Mouse (Mus musculus) brain, embryonic 18.5 days (tissue): ENCODE measurements at regions not wholly inside any gene's neighbourhood (a gene's known extent, or its start where the extent isn't known, plus 50 kb on each side); places are given as distances from the start of the nearest gene placed in this dataset.
"Not testable (repeated sequence)": the region's sequence is repeated elsewhere in the genome, so short reads cannot be mapped to it uniquely, and the experiment has no call there.

ENCODE experiments used
- DNase-seq: peaks from one replicate; pipeline ENCODE4 v3.0.0-alpha.2; 2012; ENCODE audit warnings: low read depth, low spot score

DNA sequence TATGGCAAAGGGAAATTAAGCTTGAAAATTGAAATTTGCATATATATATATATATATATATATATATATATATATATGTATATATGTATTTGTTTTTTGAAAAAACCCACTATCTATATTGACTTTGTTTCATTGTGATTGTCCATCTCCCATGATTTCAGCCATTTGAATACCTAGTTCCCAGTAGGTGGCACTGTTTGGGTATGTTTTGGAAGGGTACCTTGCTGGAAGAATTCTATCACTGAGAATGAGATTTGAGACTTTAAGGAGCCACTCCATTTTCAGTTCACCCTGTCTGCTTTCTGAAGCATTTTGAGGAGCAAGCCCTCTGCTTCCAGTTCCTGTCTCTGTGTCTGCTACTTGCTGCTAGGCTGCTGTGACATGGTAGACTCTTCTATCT, 72.8 kb upstream of the Ugt8a start:
- DNase-seq, result no peak

DNA sequence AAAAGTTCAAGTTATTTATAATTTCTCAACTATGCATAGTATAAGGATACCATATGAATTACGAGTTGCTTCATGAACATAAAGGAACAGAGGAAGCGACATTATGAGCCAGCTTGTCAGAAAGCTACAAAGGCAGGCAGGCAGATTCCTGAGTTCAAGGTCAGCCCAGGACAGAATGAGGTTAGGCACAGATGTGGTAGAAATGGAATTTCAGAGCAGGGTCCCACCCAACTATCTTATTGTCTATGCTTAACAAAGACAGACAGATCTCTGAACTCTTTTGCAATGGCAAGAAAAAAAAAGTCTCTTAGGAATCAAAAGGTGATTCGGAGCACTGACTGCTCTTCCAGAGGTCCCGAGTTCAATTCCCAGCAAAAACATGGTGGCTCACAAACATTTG, 77.7 kb upstream of the Ugt8a start:
- no peak for DNase-seq

DNA sequence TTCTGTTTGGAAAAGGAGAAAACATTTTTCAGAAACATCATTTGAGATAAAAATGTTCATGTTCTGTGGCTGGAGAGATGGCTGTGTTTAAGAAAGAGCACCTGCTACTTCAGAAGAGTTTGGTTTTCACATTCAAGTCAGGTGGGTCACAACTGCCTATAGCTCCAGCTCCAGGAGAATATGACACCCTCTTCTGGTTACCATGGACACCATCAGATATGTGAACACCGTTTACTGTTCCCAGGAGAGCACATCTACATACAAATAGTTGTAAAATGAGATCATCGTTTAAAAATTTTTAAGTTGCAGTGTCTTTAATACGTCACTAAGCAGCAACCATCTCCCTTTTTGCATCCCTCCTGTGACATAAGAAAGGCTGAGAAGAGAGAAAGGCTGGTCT, 105.9 kb upstream of the Ugt8a start:
- no peak for DNase-seq

GRCm38 (mm10) chr3:126044861-126045260, 106.4 kb upstream of the Ugt8a start:
- no peak for DNase-seq

GRCm38 (mm10) chr3:126045992-126046786, 107.8 kb upstream of the Ugt8a start:
- DNase-seq, result peak; percentile 32

- DNase-seq, result no peak
Measured at GRCm38 (mm10) chr3:126058585-126058984, 120.2 kb upstream of the Ugt8a start.

DNA sequence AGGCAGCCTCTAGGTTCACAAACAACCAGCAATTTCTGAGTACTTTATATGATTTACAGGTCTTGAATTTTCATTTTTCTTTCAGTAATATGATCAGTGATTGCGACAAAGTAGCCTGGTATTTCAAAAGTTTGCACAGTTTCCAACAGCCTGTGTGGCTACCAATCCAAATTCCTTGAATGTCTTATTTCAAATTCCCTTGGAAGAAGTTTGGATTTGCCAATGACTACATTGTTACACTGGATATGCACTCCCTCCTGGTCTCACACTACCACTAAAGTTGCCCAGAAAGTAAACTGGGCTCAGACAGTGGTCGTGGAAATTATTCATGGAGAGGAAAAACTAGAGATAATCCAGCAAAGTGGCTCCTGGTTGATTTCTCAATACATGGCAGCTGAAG, 166.7 kb upstream of the Ugt8a start:
- DNase-seq, result no peak

DNA sequence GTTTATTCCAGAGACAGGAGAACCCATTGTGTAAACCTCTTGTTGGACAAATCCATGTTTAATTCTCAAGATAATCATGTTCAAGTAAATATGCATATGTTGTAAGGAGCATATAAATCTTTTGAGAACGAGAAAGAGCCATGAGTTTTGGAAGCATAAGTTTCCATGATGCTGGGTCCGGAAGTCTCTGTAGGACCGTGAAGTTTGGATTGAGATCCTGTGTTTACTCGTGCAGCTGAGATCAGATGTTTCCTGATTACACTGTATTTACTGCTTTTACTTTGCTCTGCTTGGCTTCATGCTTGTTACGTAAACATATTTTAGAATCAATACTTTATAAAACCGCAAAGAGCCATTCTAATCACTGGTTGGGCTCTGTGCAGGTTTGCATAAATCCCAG, 171.0 kb upstream of the Ugt8a start:
- DNase-seq, result no peak

GRCm38 (mm10) chr3:126117849-126118248, 179.4 kb upstream of the Ugt8a start:
- no peak for DNase-seq

- DNase-seq, result no peak
Measured at GRCm38 (mm10) chr3:126122323-126123259, 184.2 kb upstream of the Ugt8a start.

DNA sequence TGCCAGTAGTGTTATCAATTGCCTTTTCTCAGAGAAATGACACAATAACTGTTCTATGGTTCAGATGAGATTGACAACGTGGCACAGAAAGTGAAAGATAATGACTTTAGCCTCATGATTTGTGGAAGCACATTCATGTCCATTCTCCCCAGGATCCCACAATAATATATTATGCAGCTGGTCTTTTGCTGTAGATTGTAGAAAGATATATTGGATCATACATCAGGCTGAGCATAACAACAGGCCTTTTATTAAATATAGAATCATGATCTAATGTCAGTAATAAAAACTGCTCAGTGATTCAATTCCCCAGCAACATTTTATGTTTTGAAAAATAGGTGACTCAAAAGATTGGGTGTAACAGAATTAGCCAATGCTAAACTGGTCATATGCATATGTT, 196.9 kb upstream of the Arsj start:
- no peak for DNase-seq

DNA sequence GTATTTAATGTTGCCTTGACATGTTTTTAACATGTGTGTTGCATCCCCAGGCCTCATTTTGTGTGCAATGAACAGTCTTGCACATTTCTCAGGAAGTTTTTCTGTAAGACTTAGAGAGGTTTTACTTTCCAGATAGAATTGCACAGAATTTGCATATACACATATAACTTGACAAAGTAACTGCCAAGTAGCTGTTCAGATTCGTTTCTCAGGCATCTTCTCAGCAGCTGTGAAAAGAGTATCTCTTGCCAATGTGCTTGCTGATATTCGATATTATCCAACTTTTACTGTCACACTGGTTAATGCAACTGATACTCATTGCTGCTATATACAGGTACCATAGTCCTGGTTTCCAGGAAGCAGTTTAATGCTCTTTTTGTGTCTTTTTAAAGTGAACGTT, 154.5 kb upstream of the Arsj start:
- DNase-seq, result no peak

DNA sequence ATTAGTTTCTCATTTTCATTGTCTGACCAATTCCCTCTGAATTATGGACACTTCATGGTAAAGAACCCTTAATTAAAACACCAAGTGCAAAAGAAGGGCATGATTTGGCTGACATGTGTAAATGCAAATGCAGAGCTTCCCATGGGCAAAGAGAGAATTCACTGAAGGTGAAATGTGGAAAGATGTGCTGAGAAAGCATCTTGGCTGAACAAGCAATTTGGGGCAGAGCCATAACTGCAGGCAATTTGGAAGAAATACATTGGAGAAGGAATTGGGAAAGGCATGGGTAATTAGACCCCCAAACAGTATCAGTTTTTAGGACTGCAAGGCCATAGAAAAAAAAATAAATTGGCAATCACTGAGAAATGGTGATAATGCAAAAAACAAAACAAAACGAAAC, 153.3 kb upstream of the Arsj start:
- no peak for DNase-seq

- no peak for DNase-seq
Measured at GRCm38 (mm10) chr3:126227575-126227974, 135.9 kb upstream of the Arsj start.

- no peak for DNase-seq
Measured at GRCm38 (mm10) chr3:126245834-126246233, 117.7 kb upstream of the Arsj start.

GRCm38 (mm10) chr3:126261270-126261669, 102.2 kb upstream of the Arsj start:
- DNase-seq, result no peak

- DNase-seq, result not testable (repeated sequence)
Measured at GRCm38 (mm10) chr3:126272027-126272426, 91.5 kb upstream of the Arsj start.

DNA sequence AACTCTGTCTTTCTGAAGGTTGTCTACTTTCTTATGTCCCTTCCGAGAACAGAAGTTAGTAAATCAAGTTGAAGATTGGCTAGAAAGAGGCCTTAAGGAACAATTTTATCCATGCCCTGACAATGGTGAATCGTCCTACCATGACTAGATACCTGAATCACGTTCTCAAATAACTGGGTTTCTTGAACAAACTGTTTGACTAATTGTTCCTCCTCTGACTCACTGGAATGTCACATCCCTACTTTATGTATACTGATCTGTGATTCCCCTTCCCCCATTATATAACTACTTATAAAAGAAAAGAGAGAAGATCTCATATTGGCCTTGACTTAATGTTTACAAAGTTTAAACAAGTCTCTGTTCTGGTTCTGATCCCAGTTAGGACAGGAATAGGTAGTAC, 89.9 kb upstream of the Arsj start:
- no peak for DNase-seq

GRCm38 (mm10) chr3:126276008-126276700, 87.3 kb upstream of the Arsj start:
- DNase-seq, result no peak

GRCm38 (mm10) chr3:126284294-126285090, 79.0 kb upstream of the Arsj start:
- no peak for DNase-seq

DNA sequence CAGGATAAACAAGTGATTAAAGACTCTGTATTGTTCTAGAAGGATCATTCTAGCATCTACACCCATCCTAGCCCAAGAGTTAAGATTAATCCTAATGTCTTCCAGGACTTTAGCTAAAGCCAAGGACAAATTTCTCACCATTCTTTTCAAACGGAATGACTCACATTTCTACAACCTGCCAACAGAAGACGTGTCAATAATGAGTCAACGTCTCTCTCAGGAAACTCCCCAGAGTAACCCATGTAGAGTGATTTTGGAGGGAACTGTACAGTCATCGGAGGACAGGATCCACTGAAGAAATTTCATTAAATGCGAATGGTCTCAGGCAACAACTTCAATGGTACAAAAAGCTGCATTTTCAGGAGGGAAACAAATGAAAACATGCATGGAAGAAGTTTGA, 71.2 kb upstream of the Arsj start:
- DNase-seq, result no peak
